Mouse (Mus musculus) CD4-positive naive resting alpha-beta T cell, adult 57 days (primary cell): ENCODE measurements around the gene Pus1. TPM values are rescaled to one million over a fixed set of nuclear protein-coding genes. Genes with fewer than 3 reads are reported as not detected.

Experiments used
- total RNA-seq: library from RNA; stranded (reverse); gene quantifications from one replicate; pipeline ENCODE4 v1.2.4, GENCODE M21; 2023

Pus1 gene
- total RNA-seq = 33.0 TPM

DNA sequence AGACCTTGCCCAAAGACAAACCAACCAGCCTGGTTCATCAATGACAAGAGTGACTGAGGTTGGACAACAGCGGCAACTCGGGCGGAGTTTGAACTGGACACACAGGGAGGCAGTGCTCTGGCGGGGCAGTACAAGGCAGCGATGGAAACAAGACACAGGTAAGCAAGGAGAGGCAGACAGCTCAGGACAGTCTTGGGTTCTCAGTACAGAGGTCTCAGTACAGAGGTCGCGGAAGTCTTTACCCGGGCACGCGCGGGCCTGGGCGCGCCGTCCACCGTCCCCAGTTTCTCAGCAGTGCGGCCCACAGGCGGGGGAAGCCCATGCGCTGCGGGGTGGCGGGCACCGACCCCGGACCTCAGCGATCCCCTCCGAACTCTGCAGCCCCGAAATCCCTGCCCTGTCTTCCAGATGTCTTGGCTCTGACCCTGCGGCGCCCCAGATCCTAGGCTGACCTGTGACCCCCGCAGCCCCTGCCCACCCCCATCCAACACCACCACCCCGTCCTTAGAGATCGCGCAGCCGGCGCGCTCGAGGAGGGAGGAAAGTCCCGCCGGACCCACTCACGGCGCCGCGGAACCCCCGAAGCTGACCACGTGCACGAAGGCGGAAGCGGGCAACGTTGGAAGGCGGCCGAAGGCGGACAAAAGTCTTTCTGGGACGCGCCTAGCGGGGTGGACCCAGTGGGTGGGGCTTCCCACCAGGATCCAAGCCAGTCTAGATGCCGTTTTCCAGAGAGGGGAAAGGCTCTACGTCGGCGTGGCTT lies at the start of gene Pus1:
Gene Pus1 (minus strand): TSS at position 662 of the 763 bp plus-strand sequence.

DNA sequence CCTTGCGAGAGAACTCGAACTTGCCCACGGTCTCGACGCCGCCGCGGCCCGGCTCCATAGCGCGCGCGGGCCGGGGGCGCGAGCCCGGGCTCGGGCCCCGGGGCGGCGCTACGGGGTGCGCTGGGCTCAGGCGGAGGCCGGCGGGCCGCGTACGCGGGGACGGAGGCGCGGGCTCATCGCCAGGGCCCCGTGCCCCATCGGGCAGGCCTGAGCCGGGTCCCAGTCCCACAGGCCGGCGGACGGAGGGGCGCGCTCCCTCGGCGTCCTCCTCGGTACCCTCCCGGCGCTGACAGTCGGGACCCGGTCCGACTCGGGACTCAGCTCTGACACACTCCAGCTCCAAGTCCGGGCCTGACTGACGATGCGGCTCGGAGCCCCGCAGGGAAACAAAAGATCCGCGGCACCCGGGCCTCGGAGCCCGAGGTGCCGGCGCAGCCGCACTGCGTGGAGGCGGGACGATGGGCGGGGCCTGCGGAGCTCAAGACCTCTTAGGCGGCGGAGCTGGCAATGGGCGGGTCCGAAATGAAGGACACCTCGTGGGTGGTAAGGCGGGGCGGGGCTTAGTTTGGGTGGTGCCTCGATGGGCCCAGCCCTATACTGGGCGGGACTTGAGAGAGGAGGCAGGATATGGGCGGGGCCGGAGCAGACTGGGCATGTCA lies 29.3 kb upstream of the Pus1 start, which contains the start of gene Ulk1:
Gene Ulk1 (minus strand): TSS at position 431 of the 659 bp plus-strand sequence.

DNA sequence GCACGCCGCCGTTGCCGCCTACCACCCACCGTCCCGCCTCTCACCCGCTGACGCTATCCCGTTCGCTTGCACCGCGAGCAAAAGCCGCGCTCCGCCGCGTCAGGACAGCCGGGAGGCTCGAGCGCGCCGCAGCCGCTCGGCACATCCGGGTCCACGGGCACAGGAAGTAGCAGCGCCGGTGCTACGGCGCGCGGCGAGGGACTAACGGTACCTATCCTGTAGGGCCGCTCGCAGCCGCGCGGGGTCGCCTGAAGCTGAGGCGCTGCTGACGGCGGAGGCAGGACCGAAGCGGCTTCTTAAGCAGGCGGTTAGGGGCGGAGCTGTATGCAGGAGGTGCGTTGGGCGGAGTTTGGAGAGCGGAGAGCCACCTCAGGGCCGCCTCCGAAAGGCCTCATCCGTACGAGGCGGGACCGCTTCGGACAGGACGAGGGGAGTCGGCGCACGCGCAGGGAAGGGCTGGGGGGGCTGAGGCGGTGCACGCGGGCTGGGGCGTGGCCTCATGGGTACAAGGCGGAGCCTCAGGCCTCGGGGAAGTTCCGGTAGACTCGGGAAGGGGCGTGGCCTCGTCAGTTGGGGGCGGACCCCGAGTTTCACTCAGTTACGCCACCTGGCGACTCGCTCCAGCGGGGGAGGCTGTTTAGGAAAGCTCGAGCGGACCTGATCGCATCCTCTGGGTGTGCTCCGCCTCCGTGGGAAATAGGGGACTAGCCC lies 9.9 kb downstream of the Pus1 start, which contains the start of gene Ep400:
Gene Ep400 (minus strand): TSS at position 270 of the 711 bp plus-strand sequence.

Other genes starting within 250 kb of the Pus1 start
- gene Galnt9, start 236.3 kb downstream of the Pus1 start, total RNA-seq = 5.9 TPM
- 48.2 TPM for gene Noc4l, start 127.2 kb downstream of the Pus1 start, total RNA-seq
- 65.7 TPM for gene Ddx51, start 127.2 kb downstream of the Pus1 start, total RNA-seq
- 255 TPM for gene Ep400, start 9.9 kb downstream of the Pus1 start, total RNA-seq
- gene Ulk1, start 29.4 kb upstream of the Pus1 start, total RNA-seq = 126 TPM
- gene Hscb, start 59.1 kb upstream of the Pus1 start, total RNA-seq = 18.5 TPM
- gene Chek2, start 59.3 kb upstream of the Pus1 start, total RNA-seq = 3.2 TPM
- 44.3 TPM for gene Ttc28, start 99.1 kb upstream of the Pus1 start, total RNA-seq